Mouse (Mus musculus) left cerebral cortex, postnatal 25 days (tissue): ENCODE measurements around the gene Ube2l3. TPM values are rescaled to one million over a fixed set of nuclear protein-coding genes. Genes with fewer than 3 reads are reported as not detected.

Experiments used
- DNase-seq, 2 experiments: peaks; one replicate each; pipeline ENCODE4 v3.0.0; 2022; ENCODE audit warnings: low spot score in 2 of 2, mixed read lengths in 1 of 2
- intact Hi-C: fragments of 180-260 bp; cut with DNase I; formaldehyde crosslinking; loops from one replicate; pipeline ENCODE4 v1.15.1; 2025
- total RNA-seq, 2 experiments: library from RNA; stranded (reverse); gene quantifications; 2 replicates each; pipeline ENCODE4 v1.2.3; 2021

Gene Ube2l3
- total RNA-seq, 2 experiments from 2014 or later, result 138 to 158 TPM

GRCm38 (mm10) chr16:17154346-17154745 is 48.1 kb downstream of the Ube2l3 start:
- DNase-seq, result no peak
- intact Hi-C loops, result no loop called here

DNA sequence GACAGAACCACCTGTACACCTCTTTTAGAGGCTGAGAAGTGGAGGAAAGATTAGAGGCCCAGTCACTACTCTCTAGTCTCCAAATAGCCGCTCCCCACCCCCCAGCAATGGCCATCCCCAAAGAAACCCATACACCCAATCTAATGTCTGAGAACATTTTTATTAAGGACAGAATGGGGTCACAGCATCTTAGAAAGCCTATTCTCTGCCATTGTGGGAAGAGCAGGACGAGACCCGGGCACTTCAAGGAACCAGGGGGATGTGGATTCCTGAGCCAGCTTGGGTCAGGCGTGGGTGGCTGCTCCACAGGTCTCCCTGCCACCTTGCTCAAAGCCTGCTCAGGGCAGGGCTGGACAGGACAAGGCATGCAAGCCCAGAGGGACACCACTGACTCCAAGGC is 50.6 kb downstream of the Ube2l3 start:
- DNase-seq, result no peak
- intact Hi-C loops, result no loop called here

DNA sequence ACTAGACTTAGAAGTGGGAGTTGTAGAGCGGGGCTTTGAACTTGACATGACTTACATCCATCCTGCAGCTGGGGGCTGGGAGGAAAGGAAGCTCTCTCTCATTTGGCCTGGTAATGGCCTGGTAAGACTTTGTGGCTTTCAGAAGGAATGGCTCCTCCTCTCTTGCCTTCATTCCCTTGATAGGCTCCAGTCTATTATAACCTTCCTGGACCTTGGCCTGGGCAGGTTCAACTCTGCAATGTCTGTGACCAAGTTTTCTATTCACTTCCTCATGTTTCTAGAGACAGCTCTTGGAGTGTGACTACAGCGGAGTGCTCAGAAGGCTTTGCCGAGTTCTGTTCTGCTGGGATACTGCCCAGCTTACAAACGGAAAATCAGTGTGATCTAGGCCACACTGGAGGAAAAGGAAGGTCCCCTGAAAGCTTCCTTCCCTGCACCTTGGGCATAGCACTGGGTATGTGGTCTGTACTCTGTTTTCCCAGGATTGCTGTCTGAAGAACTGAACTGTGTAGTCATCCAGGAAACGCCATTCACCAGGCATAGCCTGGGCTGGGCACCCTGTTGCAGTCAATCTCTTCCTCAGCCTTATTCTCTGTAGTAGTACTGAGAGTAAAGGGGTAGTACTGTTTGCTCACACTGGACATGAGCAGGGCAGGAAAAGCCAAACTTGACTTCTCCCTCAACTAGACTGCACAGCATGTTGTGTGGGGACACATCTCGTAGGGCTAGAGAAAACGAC is 51.8 kb downstream of the Ube2l3 start:
- intact Hi-C loops, result no loop called here
- no peak for DNase-seq

DNA sequence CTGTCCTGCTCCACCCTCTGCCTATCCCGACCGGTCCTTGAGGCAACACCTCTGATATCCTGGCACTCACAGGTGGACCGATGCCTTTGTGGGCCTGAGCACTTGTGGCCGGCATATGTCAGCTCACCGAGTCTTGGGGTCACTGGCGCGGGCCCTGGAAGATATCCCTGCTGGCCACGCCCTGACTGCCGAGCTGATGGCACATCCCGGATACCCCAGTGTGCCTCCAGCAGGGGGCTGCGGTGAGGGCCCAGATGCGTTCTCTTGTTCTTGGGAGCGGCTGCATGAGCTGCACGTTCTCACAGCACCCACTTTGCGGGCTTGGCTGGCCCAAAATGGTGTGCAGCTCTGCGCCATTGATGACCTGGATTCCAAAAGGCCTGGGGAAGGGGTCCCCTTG is 54.4 kb downstream of the Ube2l3 start:
- no peak for DNase-seq
- intact Hi-C loops, result no loop called here

DNA sequence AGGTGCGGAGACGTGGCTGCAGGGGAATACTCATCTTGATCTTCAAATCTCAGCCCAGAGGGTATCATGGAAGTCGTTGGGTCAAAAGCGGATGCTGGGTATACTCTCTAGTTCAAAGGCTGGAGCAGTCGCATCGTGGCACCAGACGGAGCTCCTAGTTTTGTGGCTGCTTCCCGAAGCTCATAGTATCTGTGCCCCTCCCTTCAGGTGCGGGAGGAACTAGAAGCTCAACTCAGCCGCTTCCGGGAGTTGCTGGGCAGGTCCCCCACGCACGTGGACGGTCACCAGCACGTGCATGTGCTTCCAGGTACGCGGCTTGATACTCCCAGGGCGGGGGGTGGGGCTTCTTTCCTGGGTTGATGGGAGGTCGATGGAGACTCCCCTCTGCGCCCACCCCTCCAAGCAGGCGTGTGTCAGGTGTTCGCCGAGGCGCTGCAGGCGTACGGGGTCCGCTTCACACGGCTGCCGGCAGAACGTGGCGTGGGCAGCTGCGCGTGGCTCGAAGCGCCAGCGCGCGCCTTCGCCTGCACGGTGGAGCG is 55.0 kb downstream of the Ube2l3 start:
- intact Hi-C loops, result no loop called here
- peak; percentile 43 to 50 for DNase-seq

DNA sequence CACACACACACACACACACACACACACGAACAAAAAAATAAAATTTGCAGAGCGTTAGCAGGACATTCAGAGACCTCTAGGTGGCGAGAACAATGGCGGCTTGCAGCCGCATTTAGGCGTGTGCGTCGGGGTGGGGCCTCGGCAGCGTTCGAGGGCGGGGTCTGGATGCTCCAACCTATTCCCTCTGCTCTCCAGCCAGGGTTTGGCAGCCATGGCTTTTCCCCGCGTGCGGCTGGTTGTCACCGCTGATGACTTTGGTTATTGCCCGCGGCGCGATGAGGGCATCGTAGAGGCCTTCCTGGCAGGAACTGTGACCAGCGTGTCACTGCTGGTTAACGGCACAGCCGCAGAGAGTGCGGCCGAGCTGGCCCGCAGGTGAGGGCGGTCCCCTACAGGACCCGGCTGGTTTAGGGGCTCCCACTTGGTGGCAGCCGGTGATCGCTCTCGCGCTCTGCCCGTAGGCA is 55.6 kb downstream of the Ube2l3 start, which contains the start of gene Ccdc116:
Ccdc116 (minus strand) TSS at position 458 of the 464 bp plus-strand sequence.
- DNase-seq, result peak; percentile 83 to 88
- intact Hi-C loops, result no loop called here

GRCm38 (mm10) chr16:17144339-17144738 is 58.1 kb downstream of the Ube2l3 start, which contains the start of gene Ydjc:
Gene Ydjc (plus strand): TSS chr16:17144621.
- intact Hi-C loops, result no loop called here
- DNase-seq, result no peak

DNA sequence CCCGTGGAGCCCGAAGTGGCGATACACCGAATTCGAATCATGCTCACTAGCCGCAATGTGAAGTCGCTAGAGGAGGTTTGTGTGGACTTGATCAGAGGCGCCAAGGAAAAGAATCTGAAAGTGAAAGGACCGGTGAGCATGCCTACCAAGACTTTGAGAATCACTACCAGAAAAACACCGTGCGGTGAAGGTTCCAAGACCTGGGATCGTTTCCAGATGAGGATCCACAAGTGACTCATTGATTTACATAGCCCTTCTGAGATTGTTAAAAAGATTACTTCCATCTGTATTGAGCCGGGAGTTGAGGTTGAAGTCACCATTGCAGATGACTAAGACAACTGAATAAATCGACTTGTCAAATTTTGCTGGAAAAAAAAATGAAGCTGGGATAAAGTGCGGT is 65.1 kb downstream of the Ube2l3 start:
- intact Hi-C loops, result no loop called here
- no peak for DNase-seq

GRCm38 (mm10) chr16:17132906-17133200 is 69.6 kb downstream of the Ube2l3 start:
- intact Hi-C loops, result loop anchor here (2.0 to 5.0 kb wide), 2 partner anchors 74 to 142 kb away; partner anchors contain the start of gene Rimbp3
- no peak for DNase-seq

DNA sequence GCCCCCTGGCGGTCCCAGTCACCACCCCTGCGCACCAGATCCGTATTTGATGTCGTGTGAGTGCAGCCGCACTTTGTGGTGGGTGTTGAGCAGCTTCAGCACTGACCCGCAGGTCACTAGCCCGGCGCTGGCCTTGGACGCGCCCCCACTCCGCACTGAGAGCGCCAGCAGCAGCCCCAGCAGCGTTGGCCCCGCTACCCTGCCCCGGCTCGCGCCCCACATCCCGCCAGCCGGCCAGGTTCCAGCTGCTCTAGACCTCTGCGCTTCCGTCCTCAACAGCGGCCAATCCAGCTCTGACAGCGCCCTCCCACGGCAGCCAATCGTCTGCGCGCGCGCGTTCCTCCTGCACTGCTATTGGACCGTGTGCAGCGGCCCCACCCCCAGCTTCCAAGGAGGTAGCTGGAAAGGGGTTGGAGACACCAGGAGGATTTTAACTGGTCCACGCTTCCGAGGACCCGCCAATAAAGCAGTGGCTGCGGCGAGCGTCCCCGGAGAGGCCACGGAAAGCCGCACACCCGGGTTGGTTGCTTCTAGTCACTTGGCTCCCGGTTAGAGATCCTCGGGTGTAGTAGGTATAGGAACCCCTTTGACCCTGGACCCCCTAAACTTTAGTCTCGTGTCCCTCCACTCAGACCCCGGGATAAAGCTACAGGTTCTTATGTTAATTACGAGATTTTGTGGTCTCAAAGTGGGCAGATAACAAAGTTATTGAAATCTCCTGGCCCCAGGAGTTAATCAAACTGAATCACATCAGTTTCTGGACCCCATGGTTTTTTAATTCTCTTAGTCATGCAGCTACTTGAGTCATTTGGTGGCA is 70.2 kb downstream of the Ube2l3 start, which contains the start of gene Sdf2l1:
Sdf2l1 (minus strand) TSS at position 295 of the 817 bp plus-strand sequence.
- intact Hi-C loops, result loop anchor here (2.0 to 5.0 kb wide), 2 partner anchors 75 to 143 kb away; partner anchors contain the start of gene Rimbp3
- DNase-seq, result peak; percentile 97 to 99

- intact Hi-C loops, result loop anchor here (2.0 to 5.0 kb wide), 2 partner anchors 76 to 143 kb away; partner anchors contain the start of gene Rimbp3
- peak in 1 of 2 experiments; percentile 19 for DNase-seq
Measured at GRCm38 (mm10) chr16:17131191-17132088, 71.0 kb downstream of the Ube2l3 start.

DNA sequence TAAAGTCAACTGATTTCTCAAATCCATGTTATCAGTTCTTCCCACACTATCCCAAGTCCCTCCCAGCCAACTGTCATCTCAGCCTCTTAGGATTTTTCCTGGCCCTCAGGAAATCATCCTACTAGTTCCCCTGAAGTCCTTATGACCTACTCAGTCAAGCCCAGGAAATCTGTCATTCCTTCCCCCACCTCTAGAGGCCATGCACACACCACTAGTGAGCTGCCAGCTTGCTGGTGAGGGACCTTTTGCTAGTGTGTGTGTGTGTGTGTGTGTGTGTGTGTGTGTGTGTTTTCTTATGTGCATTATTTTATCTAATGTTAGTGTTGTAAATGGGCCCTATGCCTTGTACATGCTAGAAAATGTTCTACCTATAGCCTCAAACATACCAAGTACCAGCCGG is 75.2 kb downstream of the Ube2l3 start:
- DNase-seq, result peak in 1 of 2 experiments; percentile 60
- intact Hi-C loops, result no loop called here

DNA sequence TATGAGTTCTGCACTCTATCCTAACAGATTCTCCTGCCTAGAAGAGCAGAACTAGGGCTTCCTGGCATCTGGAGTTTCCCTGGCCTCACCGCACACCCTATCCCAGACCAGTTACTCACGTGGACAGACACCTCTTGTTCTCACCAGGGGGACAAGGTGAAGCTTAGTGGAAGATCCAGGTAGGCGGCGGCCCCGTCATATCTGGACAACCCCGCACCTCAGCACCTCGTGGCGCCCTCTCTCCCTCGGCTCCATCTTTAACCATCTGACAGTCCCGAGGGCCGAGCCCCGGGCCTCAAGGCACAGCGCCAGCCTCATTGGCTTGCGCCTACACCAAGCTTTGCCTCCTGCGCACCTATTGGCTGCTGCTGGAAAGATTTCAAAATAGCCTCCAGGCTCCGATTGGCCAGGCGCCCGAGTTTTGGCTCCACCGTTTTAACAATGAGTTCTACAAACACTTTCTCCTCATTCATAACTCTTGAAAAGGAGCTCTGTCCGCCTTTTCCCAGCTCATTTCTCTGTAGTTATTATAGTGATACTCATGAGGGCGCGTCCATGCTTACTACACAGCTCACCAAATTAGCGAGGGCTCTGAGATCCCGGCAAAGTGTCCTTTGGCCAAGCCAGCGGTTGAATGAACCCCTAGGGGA is 77.5 kb downstream of the Ube2l3 start, which contains the start of gene 2610318N02Rik:
2610318N02Rik (minus strand) TSS at position 297 of the 650 bp plus-strand sequence.
- intact Hi-C loops, result no loop called here
- peak; percentile 60 to 69 for DNase-seq

DNA sequence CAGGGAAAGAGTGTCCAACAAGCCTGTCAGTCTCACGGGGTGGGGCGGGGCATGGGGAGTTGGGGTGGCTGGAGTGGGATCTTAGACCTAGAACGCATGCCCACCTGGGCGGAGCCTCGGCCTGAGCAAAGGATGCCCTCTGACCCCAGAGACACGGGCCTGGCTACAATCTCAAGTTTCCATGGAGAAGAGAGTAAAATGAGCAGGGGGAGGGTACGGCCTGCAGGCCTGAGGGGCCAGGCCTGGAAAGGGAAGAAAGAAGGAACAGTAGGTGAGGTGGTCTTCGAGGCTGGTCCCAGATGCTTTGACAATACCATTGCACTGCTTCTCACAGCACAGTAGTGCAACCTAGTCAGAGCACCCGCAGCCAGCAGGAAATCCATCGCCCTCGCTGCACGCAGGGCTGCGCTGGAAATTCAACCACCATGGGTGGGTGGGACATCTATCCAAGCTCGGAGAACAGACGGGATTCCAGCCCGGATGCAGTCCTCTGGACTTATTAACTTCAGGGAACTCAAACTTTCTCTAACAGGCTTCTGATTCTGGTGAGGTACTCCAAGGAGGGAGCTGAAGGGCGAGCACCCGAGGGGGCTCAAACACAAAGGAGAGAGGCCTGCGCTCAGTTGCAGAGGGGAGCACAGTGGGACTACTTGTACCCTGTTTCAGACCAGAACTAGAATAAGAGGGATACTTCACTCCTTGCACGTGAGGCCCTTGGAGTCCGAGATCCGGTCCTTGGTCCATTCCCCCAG is 78.2 kb downstream of the Ube2l3 start:
- intact Hi-C loops, result no loop called here
- no peak for DNase-seq

GRCm38 (mm10) chr16:17121569-17121968 is 80.9 kb downstream of the Ube2l3 start:
- intact Hi-C loops, result no loop called here
- no peak for DNase-seq

DNA sequence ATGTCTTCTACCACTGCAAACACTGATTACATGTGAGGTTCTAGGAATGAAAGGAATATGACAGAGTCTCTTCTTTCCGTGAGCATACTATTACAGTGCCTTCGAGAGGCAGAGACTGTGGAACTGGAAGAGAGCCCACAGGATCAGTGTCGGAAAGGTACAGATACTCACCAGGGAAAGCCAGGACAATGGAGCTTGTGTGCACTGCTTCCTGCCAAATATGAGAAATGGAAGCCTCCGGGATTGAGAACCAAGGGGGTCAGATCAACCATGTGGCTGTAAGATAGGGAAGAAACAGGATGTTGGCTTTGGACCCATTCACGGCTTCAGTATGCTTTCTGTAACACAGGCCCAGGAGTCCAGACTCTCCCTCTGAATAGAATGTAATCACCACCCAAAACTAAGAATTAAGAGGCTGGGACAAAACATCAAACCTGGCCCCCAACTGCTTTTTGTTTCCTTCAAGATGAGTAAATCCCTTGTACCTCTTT is 85.1 kb downstream of the Ube2l3 start:
- DNase-seq, result no peak
- intact Hi-C loops, result no loop called here

GRCm38 (mm10) chr16:17110771-17111743 is 91.4 kb downstream of the Ube2l3 start, which contains the start of gene Ppil2:
Gene Ppil2 (minus strand): TSS chr16:17111257.
- intact Hi-C loops, result no loop called here
- DNase-seq, result peak; percentile 76 to 84
